Mouse (Mus musculus) myocyte (in vitro differentiated cells): Measurements from ENCODE around the gene Rrp1. TPM values are rescaled to one million over a fixed set of nuclear protein-coding genes. Genes with fewer than 3 reads are reported as not detected.

Experiments used
- H3K27me3 ChIP-seq: one replicate; pipeline ENCODE4 v1.6.1; 2011; ENCODE audit not compliant: control insufficient read depth, insufficient read depth, insufficient read length
- H3K36me3 ChIP-seq: one replicate; pipeline ENCODE4 v1.6.1; 2011; ENCODE audit not compliant: control insufficient read depth, insufficient read depth
- H3K4me2 ChIP-seq: one replicate; pipeline ENCODE4 v1.6.1; 2011; ENCODE audit warnings: low read depth, control low read depth
- H3K4me3 ChIP-seq: one replicate; pipeline ENCODE4 v1.5.1; 2011; ENCODE audit warnings: mild to moderate bottlenecking, control low read depth, moderate library complexity
- H3K79me2 ChIP-seq: one replicate; pipeline ENCODE4 v1.6.1; 2011; ENCODE audit not compliant: control insufficient read depth, insufficient read depth
- H3ac ChIP-seq: one replicate; pipeline ENCODE4 v1.6.1; 2011; ENCODE audit not compliant: control insufficient read depth, insufficient read length
- CEBPB ChIP-seq: IDR thresholded peaks from 2 replicates; pipeline ENCODE4 v1.6.1; 2011; ENCODE audit warnings: mild to moderate bottlenecking, moderate library complexity; ENCODE audit not compliant: poor library complexity, insufficient read depth, severe bottlenecking
- E2F4 ChIP-seq: IDR thresholded peaks from one replicate; pipeline ENCODE4 v1.6.1; 2011; ENCODE audit warnings: mild to moderate bottlenecking, control low read depth, moderate library complexity; ENCODE audit not compliant: insufficient read depth
- MAX ChIP-seq: IDR thresholded peaks from one replicate; pipeline ENCODE4 v1.6.1; 2011; ENCODE audit warnings: low read depth, mild to moderate bottlenecking, control low read depth
- MYOD1 ChIP-seq, 3 experiments: IDR thresholded peaks; one replicate each; pipeline ENCODE4 v1.6.1; 2011; ENCODE audit warnings: control low read depth in 2 of 3, low read depth in 2 of 3, mild to moderate bottlenecking in 2 of 3, moderate library complexity in 1 of 3; ENCODE audit not compliant: insufficient read length in 2 of 3, control insufficient read depth in 1 of 3
- MYOG ChIP-seq, 3 experiments: IDR thresholded peaks; one replicate each; pipeline ENCODE4 v1.6.1; 2011; ENCODE audit warnings: control low read depth in 2 of 3, low read depth in 2 of 3, mild to moderate bottlenecking in 2 of 3; ENCODE audit not compliant: insufficient read length in 2 of 3, control insufficient read depth in 1 of 3, insufficient read depth in 1 of 3
- POLR2A ChIP-seq: IDR thresholded peaks from one replicate; pipeline ENCODE4 v1.6.1; 2011; ENCODE audit warnings: low read depth, mild to moderate bottlenecking, control low read depth, moderate library complexity; ENCODE audit not compliant: insufficient read length
- POLR2AphosphoS2 ChIP-seq: IDR thresholded peaks from one replicate; pipeline ENCODE4 v1.6.1; 2011; ENCODE audit warnings: low read depth, control low read depth; ENCODE audit not compliant: insufficient read length
- REST ChIP-seq: IDR thresholded peaks from one replicate; pipeline ENCODE4 v1.6.1; 2011; ENCODE audit warnings: mild to moderate bottlenecking, control low read depth, moderate library complexity; ENCODE audit not compliant: insufficient read depth, insufficient read length
- SRF ChIP-seq: IDR thresholded peaks from one replicate; pipeline ENCODE4 v1.6.1; 2011; ENCODE audit warnings: low read depth; ENCODE audit not compliant: control insufficient read depth, insufficient read length
- TCF12 ChIP-seq: IDR thresholded peaks from one replicate; pipeline ENCODE4 v1.6.1; 2011; ENCODE audit warnings: mild to moderate bottlenecking, control low read depth; ENCODE audit not compliant: poor library complexity, insufficient read depth, severe bottlenecking
- TCF3 ChIP-seq: IDR thresholded peaks from one replicate; pipeline ENCODE4 v1.6.1; 2011; ENCODE audit warnings: low read depth, control low read depth; ENCODE audit not compliant: insufficient read length
- USF1 ChIP-seq: IDR thresholded peaks from one replicate; pipeline ENCODE4 v1.6.1; 2011; ENCODE audit warnings: low read depth, mild to moderate bottlenecking, control low read depth, moderate library complexity
- polyA plus RNA-seq: library from polyadenylated mRNA; unstranded; fragments of >200 nt; fragmentation: generic; extraction: Trizol; gene quantifications from one replicate; pipeline ENCODE4 v1.2.1, GENCODE M21; 2012; ENCODE audit warnings: missing spikeins

The Rrp1 gene
- polyA plus RNA-seq, 1 experiment, result 180 TPM

- H3K4me3 ChIP-seq, result no peak overlapping the region
- no peak overlapping the region for H3K4me2 ChIP-seq
- no peak overlapping the region for H3ac ChIP-seq
- no peaks in the 10 kb centered on the region for H3K36me3 ChIP-seq
- no peaks in the 10 kb centered on the region for H3K79me2 ChIP-seq
- no peak for TF ChIP-seq TCF12
- TF ChIP-seq TCF3, result no peak
- no peak for TF ChIP-seq USF1
- no peak for TF ChIP-seq MYOG (IDR thresholded peaks at IDR 0.05; ENCODE audit: control insufficient read depth in 1 of 3, insufficient read depth in 1 of 3, insufficient read length in 2 of 3, low read depth in 2 of 3)
- no peak for TF ChIP-seq POLR2AphosphoS2
- no peak for TF ChIP-seq MAX
- TF ChIP-seq REST, result no peak
- TF ChIP-seq POLR2A, result no peak
- TF ChIP-seq MYOD1 (IDR thresholded peaks at IDR 0.05; ENCODE audit: control insufficient read depth in 1 of 3, insufficient read length in 2 of 3, low read depth in 2 of 3), result no peak
- TF ChIP-seq CEBPB, result no peak
- no peak for TF ChIP-seq E2F4
- no peak for TF ChIP-seq SRF
- H3K27me3 ChIP-seq, result peaks cover 4% of the 10 kb centered on the region
Measured at GRCm38 (mm10) chr10:78366195-78366834, 46.5 kb downstream of the Rrp1 start.

DNA sequence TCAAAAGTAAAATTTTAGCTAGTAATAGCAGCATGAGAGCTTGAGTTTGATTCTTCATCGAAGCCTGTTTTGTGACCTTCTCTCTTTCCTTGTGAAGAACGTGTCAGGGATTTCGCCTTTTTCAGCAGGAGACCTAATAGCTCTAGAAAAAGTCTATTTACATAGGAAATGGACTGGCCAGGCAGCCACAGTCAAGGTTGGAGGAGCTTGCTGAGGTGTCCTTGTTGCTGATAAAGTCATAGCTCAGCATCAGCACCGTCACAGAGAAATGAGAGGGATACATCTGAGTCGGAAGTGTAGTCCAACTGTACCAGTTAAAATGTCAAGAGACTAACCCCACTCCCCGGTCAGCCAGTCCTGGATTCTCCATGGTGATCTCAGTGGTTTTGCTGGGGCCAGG is 47.3 kb downstream of the Rrp1 start:
- Histone ChIP-seq H3K4me3 (no peak overlapping the region), H3ac (no peak overlapping the region)

GRCm38 (mm10) chr10:78364106-78364505 is 48.7 kb downstream of the Rrp1 start:
- Histone ChIP-seq H3K4me3 (no peak overlapping the region), H3K27me3 (peaks cover 4% of the 10 kb centered on the region), H3K79me2 (no peaks in the 10 kb centered on the region), H3K4me2 (no peak overlapping the region), H3ac (no peak overlapping the region), H3K36me3 (no peaks in the 10 kb centered on the region)
- TF ChIP-seq MYOD1 (IDR thresholded peaks at IDR 0.05; ENCODE audit: control insufficient read depth in 1 of 3, insufficient read length in 2 of 3, low read depth in 2 of 3) (no peak), POLR2AphosphoS2 (no peak), CEBPB (no peak), USF1 (no peak), E2F4 (no peak), POLR2A (no peak), SRF (no peak), MAX (no peak)

More for the DNA sequence above, 47.3 kb downstream of the Rrp1 start:
- Histone ChIP-seq H3K36me3 (no peaks in the 10 kb centered on the region), H3K79me2 (no peaks in the 10 kb centered on the region), H3K4me2 (no peak overlapping the region), H3K27me3 (peaks cover 4% of the 10 kb centered on the region)
- no peak for TF ChIP-seq TCF3
- TF ChIP-seq MYOD1 (IDR thresholded peaks at IDR 0.05; ENCODE audit: control insufficient read depth in 1 of 3, insufficient read length in 2 of 3, low read depth in 2 of 3), result no peak
- TF ChIP-seq CEBPB, result no peak
- no peak for TF ChIP-seq MAX
- TF ChIP-seq TCF12, result no peak
- TF ChIP-seq POLR2A, result no peak
- TF ChIP-seq USF1, result no peak
- TF ChIP-seq E2F4, result no peak

DNA sequence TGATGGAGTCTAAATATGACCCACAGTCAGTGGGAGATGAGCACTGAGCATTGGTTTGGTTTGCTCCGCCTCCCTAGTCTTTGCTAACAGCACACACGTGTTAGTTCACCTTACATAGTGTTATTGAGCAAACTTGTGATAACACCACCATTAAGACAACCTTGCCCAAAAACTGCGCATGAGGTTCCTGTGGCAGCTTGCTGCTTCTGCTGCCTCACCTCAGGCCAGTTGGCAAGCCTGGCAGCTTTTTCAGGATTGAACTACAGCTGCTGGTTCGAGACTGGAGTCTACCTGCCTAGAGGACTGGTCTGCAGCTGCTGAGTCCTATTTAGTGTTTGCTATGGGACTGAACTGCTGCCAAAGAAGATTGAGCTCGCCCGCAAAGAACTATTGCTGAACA is 49.5 kb downstream of the Rrp1 start:
- H3K36me3 ChIP-seq, result no peaks in the 10 kb centered on the region
- TF ChIP-seq TCF12 (no peak), POLR2A (no peak), POLR2AphosphoS2 (no peak), MYOD1 (IDR thresholded peaks at IDR 0.05; ENCODE audit: control insufficient read depth in 1 of 3, insufficient read length in 2 of 3, low read depth in 2 of 3) (no peak), E2F4 (no peak), TCF3 (no peak), MAX (no peak), REST (no peak), SRF (no peak), CEBPB (no peak), MYOG (IDR thresholded peaks at IDR 0.05; ENCODE audit: control insufficient read depth in 1 of 3, insufficient read depth in 1 of 3, insufficient read length in 2 of 3, low read depth in 2 of 3) (no peak), USF1 (no peak)
- no peak overlapping the region for H3ac ChIP-seq
- no peak overlapping the region for H3K4me2 ChIP-seq
- no peak overlapping the region for H3K4me3 ChIP-seq
- no peaks in the 10 kb centered on the region for H3K79me2 ChIP-seq
- H3K27me3 ChIP-seq, result peaks cover 4% of the 10 kb centered on the region

- TF ChIP-seq MYOD1 (IDR thresholded peaks at IDR 0.05; ENCODE audit: control insufficient read depth in 1 of 3, insufficient read length in 2 of 3, low read depth in 2 of 3), result no peak
- no peak for TF ChIP-seq SRF
- no peak for TF ChIP-seq CEBPB
- no peak for TF ChIP-seq TCF12
- no peak for TF ChIP-seq USF1
- no peak for TF ChIP-seq POLR2AphosphoS2
- no peak for TF ChIP-seq REST
- no peak for TF ChIP-seq POLR2A
- no peak for TF ChIP-seq MAX
- TF ChIP-seq TCF3, result no peak
- TF ChIP-seq MYOG (IDR thresholded peaks at IDR 0.05; ENCODE audit: control insufficient read depth in 1 of 3, insufficient read depth in 1 of 3, insufficient read length in 2 of 3, low read depth in 2 of 3), result no peak
- no peak for TF ChIP-seq E2F4
- Histone ChIP-seq H3K4me2 (no peak overlapping the region), H3K4me3 (no peak overlapping the region), H3K79me2 (no peaks in the 10 kb centered on the region), H3ac (no peak overlapping the region), H3K36me3 (no peaks in the 10 kb centered on the region), H3K27me3 (peaks cover 4% of the 10 kb centered on the region)
Measured at GRCm38 (mm10) chr10:78361951-78362350, 50.9 kb downstream of the Rrp1 start.
